Mouse (Mus musculus) embryonic fibroblast, embryonic 13.5 days (primary cell): ENCODE data around the gene Pced1b.

Experiments
- CTCF ChIP-seq: IDR thresholded peaks from 2 replicates; pipeline ENCODE4 v1.5.1; 2011; ENCODE audit warnings: mild to moderate bottlenecking, control low read depth, low read length, moderate library complexity, borderline replicate concordance; ENCODE audit not compliant: insufficient read depth
- POLR2A ChIP-seq: IDR thresholded peaks from 2 replicates; pipeline ENCODE4 v1.6.1; 2011; ENCODE audit warnings: low read depth, mild to moderate bottlenecking, control low read depth, low read length, moderate library complexity

DNA sequence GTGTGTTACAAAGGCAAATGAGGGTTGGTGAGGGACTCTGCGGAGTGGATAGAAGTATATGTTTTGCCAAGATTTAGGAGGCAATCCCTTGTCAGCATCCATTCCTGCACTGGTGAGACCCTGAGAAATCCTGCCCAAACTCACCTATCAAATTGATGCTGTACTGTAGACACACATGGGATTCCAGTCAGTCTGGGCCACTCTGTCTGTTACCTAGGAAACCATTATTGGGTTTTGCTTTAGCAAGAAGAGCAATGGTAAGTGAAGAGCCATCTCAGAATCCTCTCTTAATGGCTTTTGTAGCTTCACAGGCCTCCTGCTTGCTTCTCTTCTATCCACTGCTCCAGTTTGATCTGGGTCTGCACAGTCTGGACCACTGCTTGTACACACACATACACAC lies 110.1 kb downstream of the Pced1b start:
- TF ChIP-seq CTCF = no peak
- TF ChIP-seq POLR2A = no peak
